Mouse (Mus musculus): ENCODE data around the gene Meis3.
A peak's percentile ranks its signal among the peaks of the same experiment; 100 is the strongest.

The Meis3 gene

GRCm38 (mm10) chr7:16213196-16213595 lies 38.3 kb downstream of the Meis3 start:
- DNase-seq, result no peak

GRCm38 (mm10) chr7:16213986-16214385 lies 39.1 kb downstream of the Meis3 start:
- no peak for DNase-seq

GRCm38 (mm10) chr7:16221582-16222272 lies 46.8 kb downstream of the Meis3 start, which contains the start of gene Dhx34:
Gene Dhx34 (minus strand): TSS chr7:16222037.
- DNase-seq, result peak; percentile 96

- DNase-seq, result no peak
Measured at GRCm38 (mm10) chr7:16229869-16230268, 55.0 kb downstream of the Meis3 start.
